Mouse (Mus musculus) ES-E14 (cell line): ENCODE data around the gene Tmem161b. TPM values are rescaled to one million over a fixed set of nuclear protein-coding genes. Genes with fewer than 3 reads are reported as not detected.
A peak's percentile ranks its signal among the peaks of the same experiment; 100 is the strongest.

ENCODE experiments used
- DNase-seq: peaks from one replicate; pipeline ENCODE4 v3.0.0-alpha.2; 2013; ENCODE audit warnings: low read depth, low spot score
- H3K27ac ChIP-seq: 2 replicates; pipeline ENCODE4 v1.5.1; 2012; ENCODE audit warnings: low read depth, mild to moderate bottlenecking, low read length, moderate library complexity, mixed read lengths; ENCODE audit not compliant: poor library complexity, insufficient read depth, severe bottlenecking
- H3K36me3 ChIP-seq: 2 replicates; pipeline ENCODE4 v1.6.1; 2012; ENCODE audit warnings: mild to moderate bottlenecking, low read length, moderate library complexity, mixed read lengths; ENCODE audit not compliant: control insufficient read depth, poor library complexity, insufficient read depth, severe bottlenecking
- H3K4me1 ChIP-seq, 2 experiments: fragments of 150-350 bp in 1 of 2; sonication (generic) in 1 of 2; 2 replicates each; pipeline ENCODE4 v1.6.1; 2012; ENCODE audit warnings: low read length in 2 of 2, mild to moderate bottlenecking in 1 of 2, mixed read lengths in 1 of 2; ENCODE audit not compliant: control insufficient read depth in 2 of 2, insufficient read depth in 2 of 2, poor library complexity in 1 of 2
- H3K4me3 ChIP-seq, 2 experiments: fragments of 150-350 bp in 1 of 2; sonication (generic) in 1 of 2; 2 replicates each; pipeline ENCODE4 v1.5.1; 2012; ENCODE audit warnings: low read length in 2 of 2, low read depth in 1 of 2, mild to moderate bottlenecking in 1 of 2, mixed read lengths in 1 of 2; ENCODE audit not compliant: insufficient read depth in 1 of 2, poor library complexity in 1 of 2, severe bottlenecking in 1 of 2
- H3K9ac ChIP-seq: 2 replicates; pipeline ENCODE4 v1.6.1; 2012; ENCODE audit warnings: low read depth, mild to moderate bottlenecking, low read length, mixed read lengths; ENCODE audit not compliant: poor library complexity, insufficient read depth, severe bottlenecking
- H3K9me3 ChIP-seq: fragments of 150-350 bp; sonication (generic); 2 replicates; pipeline ENCODE4 v1.6.1; 2012; ENCODE audit warnings: low read depth, mild to moderate bottlenecking, low read length; ENCODE audit not compliant: control insufficient read depth, insufficient read depth
- CHD2 ChIP-seq: IDR thresholded peaks from 2 replicates; pipeline ENCODE4 v1.6.1; 2014; ENCODE audit warnings: mild to moderate bottlenecking, low read depth, low read length, inconsistent platforms
- HCFC1 ChIP-seq: IDR thresholded peaks from 2 replicates; pipeline ENCODE4 v1.6.1; 2012; ENCODE audit warnings: low read length, inconsistent platforms, borderline replicate concordance; ENCODE audit not compliant: insufficient read depth
- MAFK ChIP-seq: IDR thresholded peaks from 2 replicates; pipeline ENCODE4 v1.6.1; 2014; ENCODE audit warnings: mild to moderate bottlenecking, low read depth, low read length, inconsistent platforms; ENCODE audit not compliant: insufficient read depth
- ZC3H11A ChIP-seq: IDR thresholded peaks from 2 replicates; pipeline ENCODE4 v1.6.1; 2012; ENCODE audit warnings: low read depth, mild to moderate bottlenecking, inconsistent platforms, low read length, borderline replicate concordance
- ZNF384 ChIP-seq: IDR thresholded peaks from 2 replicates; pipeline ENCODE4 v1.6.1; 2012; ENCODE audit warnings: low read depth, low read length, inconsistent platforms
- in situ Hi-C, 2 experiments: fragments of 600-800 bp; cut with MboI; formaldehyde crosslinking; loops; one replicate each; pipeline ENCODE4 v1.15.1; 2025; ENCODE audit warnings: low sequenced_read_pairs in 2 of 2, inconsistent platforms in 1 of 2; ENCODE audit not compliant: unreplicated experiment in 2 of 2
- total RNA-seq: library from RNA; depleted of rRNA; stranded (reverse); fragments of 300-350 nt; gene quantifications from 2 replicates; pipeline ENCODE4 v1.2.3, GENCODE M21; 2012

The Tmem161b gene
- total RNA-seq, 1 experiment = 34.4 TPM

DNA sequence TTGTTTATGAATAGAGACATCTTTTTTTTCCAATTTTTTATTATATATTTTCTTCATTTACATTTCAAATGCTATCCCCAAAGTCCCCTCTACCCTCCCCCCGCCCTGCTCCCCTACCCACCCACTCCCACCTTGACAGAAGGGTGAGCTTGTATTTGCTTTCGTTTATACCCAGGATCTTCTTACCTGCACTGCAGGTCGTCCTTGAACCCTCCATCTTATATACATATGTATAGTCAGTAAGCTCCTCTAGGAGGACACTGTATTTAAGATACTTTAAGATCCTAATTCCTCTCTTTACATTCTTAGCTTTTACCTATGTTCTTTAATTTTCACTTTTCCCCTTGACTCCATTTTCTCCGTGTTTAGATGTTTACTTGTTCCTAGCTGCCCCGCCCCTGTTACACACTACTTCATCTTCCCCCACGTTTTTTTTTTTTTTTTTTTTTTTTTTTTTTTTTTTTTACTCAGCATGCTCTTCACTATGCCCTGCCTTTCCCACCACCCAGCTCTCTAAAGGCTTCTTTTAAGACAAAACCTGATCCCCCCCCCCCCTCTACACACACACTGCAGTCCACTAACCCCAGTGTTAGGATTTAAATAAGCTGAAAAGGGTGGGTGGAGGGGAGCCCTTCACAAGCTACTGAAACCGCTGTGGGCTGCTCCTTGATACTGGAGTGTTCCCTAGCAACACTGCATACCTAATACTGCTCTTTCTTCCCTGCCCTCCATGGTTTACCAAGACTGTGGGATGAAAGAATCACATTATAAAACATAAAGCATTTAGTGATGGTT lies 62.9 kb downstream of the Tmem161b start:
- Histone ChIP-seq H3K4me3 (no peak overlapping the region), H3K27ac (peak overlapping the region; percentile 31; the same call in 1 of the 2 replicates), H3K9me3 (no peaks in the 10 kb centered on the region), H3K9ac (no peak overlapping the region), H3K36me3 (no peaks in the 10 kb centered on the region), H3K4me1 (peaks cover 0 to 2% of the 10 kb centered on the region in 2 experiments; a peak in 2 of 4 replicates)
- in situ Hi-C loops = no loop called here
- peak; percentile 17 for DNase-seq
- TF ChIP-seq MAFK (no peak), ZNF384 (peak; percentile 84)

DNA sequence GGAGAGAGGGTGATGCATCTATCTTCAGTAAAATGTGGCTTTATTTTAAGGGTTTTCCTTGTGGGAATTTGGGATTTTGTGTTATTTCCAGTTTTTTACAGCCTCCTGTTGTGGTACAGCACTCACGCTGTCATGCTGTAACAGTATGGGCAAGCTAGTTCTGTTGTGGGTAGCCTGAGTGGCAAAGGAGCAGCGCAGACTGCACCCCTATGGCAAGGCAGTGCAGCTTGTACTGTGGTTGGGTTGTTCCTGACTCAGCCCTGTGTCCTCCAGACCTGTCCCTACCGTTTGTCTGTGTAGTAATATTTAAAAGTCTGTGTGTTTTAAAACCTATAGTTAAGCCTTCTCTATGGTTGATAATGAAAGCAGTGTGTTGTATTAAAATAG lies 63.5 kb downstream of the Tmem161b start:
- no peak for DNase-seq
- H3K9ac ChIP-seq = no peak overlapping the region
- H3K9me3 ChIP-seq = no peaks in the 10 kb centered on the region
- in situ Hi-C loops = no loop called here
- no peaks in the 10 kb centered on the region for H3K36me3 ChIP-seq
- H3K27ac ChIP-seq = no peak overlapping the region
- H3K4me1 ChIP-seq = peaks cover 0 to 2% of the 10 kb centered on the region in 2 experiments; a peak in 2 of 4 replicates
- TF ChIP-seq ZNF384 (no peak), CHD2 (no peak), HCFC1 (no peak), MAFK (no peak)
- H3K4me3 ChIP-seq = no peak overlapping the region

GRCm38 (mm10) chr13:84299445-84300053 lies 77.5 kb downstream of the Tmem161b start:
- no peak overlapping the region for H3K4me3 ChIP-seq
- no peaks in the 10 kb centered on the region for H3K9me3 ChIP-seq
- peaks cover 5% of the 10 kb centered on the region; the same call in 1 of the 2 replicates for H3K36me3 ChIP-seq
- no peak overlapping the region for H3K27ac ChIP-seq
- in situ Hi-C loops = no loop called here
- no peaks in the 10 kb centered on the region for H3K4me1 ChIP-seq
- no peak overlapping the region for H3K9ac ChIP-seq
- no peak for DNase-seq
- TF ChIP-seq ZNF384 = no peak
- no peak for TF ChIP-seq CHD2
- no peak for TF ChIP-seq HCFC1
- no peak for TF ChIP-seq MAFK
- no peak for TF ChIP-seq ZC3H11A

DNA sequence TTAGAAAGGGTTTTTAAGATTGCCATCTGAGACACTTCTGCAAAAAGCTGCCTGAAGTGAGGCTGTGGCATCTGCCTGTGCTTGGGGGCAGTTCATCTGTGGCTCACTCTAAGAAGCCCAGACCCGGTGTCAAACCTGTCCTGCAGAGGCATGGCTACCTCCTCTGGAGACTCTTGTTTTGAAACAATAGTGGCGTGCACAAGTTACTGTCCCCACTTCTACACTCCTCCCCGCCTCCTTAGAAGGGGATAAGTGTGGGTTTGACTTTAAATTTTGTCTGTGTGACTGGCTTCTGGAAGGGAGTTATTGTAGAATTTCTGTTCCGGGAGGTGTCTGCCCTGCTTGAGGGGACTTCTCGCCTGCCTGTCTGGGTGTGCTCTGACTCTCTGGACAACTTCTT lies 121.2 kb downstream of the Tmem161b start:
- TF ChIP-seq CHD2 = no peak
- no peak for TF ChIP-seq HCFC1
- TF ChIP-seq MAFK = no peak
- no peak for TF ChIP-seq ZNF384
- no peak for TF ChIP-seq ZC3H11A
- no peak overlapping the region for H3K27ac ChIP-seq
- no peak overlapping the region for H3K9ac ChIP-seq
- in situ Hi-C loops = loop anchor here in 1 of 2 experiments (10.0 kb wide), 1 partner anchor 608 kb away; no protein-coding TSS in a partner anchor
- H3K36me3 ChIP-seq = no peaks in the 10 kb centered on the region
- no peaks in the 10 kb centered on the region; a peak in 1 of 4 replicates for H3K4me1 ChIP-seq
- H3K9me3 ChIP-seq = no peaks in the 10 kb centered on the region
- no peak overlapping the region for H3K4me3 ChIP-seq
- no peak for DNase-seq
